Mouse (Mus musculus) ovary, adult 18-20 months (tissue): ENCODE measurements around the gene Elp5.

Experiments
- DNase-seq: peaks from one replicate; pipeline ENCODE4 v3.0.0; 2022; ENCODE audit warnings: low spot score, mixed read lengths

Gene Elp5

GRCm38 (mm10) chr11:69990850-69991691 lies 8.8 kb upstream of the Elp5 start, which contains the start of gene Gabarap:
Gene Gabarap, plus strand, starts transcription at chr11:69991143.
- peak; percentile 93 for DNase-seq

- DNase-seq = no peak
Measured at GRCm38 (mm10) chr11:69989949-69990348, 7.6 kb upstream of the Elp5 start.

- no peak for DNase-seq
Measured at GRCm38 (mm10) chr11:69984431-69984830, 2.1 kb upstream of the Elp5 start.

- no peak for DNase-seq
Measured at GRCm38 (mm10) chr11:69983377-69983776, 1.1 kb upstream of the Elp5 start.

- DNase-seq = no peak
Measured at GRCm38 (mm10) chr11:69982877-69983276, 560 bp upstream of the Elp5 start.

GRCm38 (mm10) chr11:69981141-69981762 lies 1.1 kb downstream of the Elp5 start, which contains the start of gene Ctdnep1:
Gene Ctdnep1, plus strand, starts transcription at chr11:69981156.
- DNase-seq = no peak

GRCm38 (mm10) chr11:69980196-69981140 lies 1.8 kb downstream of the Elp5 start:
- DNase-seq = peak; percentile 95

GRCm38 (mm10) chr11:69979827-69980195 lies 2.5 kb downstream of the Elp5 start:
- DNase-seq = no peak

- no peak for DNase-seq
Measured at GRCm38 (mm10) chr11:69976271-69976670, 6.0 kb downstream of the Elp5 start.

- DNase-seq = no peak
Measured at GRCm38 (mm10) chr11:69974907-69975306, 7.4 kb downstream of the Elp5 start.

GRCm38 (mm10) chr11:69970775-69971174 lies 11.5 kb downstream of the Elp5 start:
- DNase-seq = no peak

GRCm38 (mm10) chr11:69970222-69970621 lies 12.1 kb downstream of the Elp5 start:
- no peak for DNase-seq

GRCm38 (mm10) chr11:69968793-69969192 lies 13.5 kb downstream of the Elp5 start:
- no peak for DNase-seq

GRCm38 (mm10) chr11:69966860-69967517 lies 15.3 kb downstream of the Elp5 start:
- DNase-seq = no peak

- no peak for DNase-seq
Measured at GRCm38 (mm10) chr11:69966006-69966859, 16.1 kb downstream of the Elp5 start.

- no peak for DNase-seq
Measured at GRCm38 (mm10) chr11:69965271-69966005, 16.9 kb downstream of the Elp5 start.

GRCm38 (mm10) chr11:69964650-69965270 lies 17.6 kb downstream of the Elp5 start, which contains the start of gene Cldn7:
Gene Cldn7, plus strand, starts transcription at chr11:69964779.
- DNase-seq = no peak

GRCm38 (mm10) chr11:69961841-69962240 lies 20.5 kb downstream of the Elp5 start:
- no peak for DNase-seq

- no peak for DNase-seq
Measured at GRCm38 (mm10) chr11:69960616-69961015, 21.7 kb downstream of the Elp5 start.
